Mouse (Mus musculus) G1E (cell line): ENCODE measurements around the gene Trpt1.

Experiments
- CTCF ChIP-seq: IDR thresholded peaks from 2 replicates; pipeline ENCODE4 v1.5.1; 2012; ENCODE audit warnings: low read depth, low read length, inconsistent platforms, mixed read lengths
- TAL1 ChIP-seq: conservative IDR thresholded peaks from 2 replicates; pipeline ENCODE4 v1.6.1; 2012; ENCODE audit warnings: low read depth, low read length, inconsistent platforms, mixed read lengths

GRCm38 (mm10) chr19:6968491-6969271, 27.2 kb upstream of the Trpt1 start:
- TF ChIP-seq CTCF (no peak), TAL1 (no peak)
